Mouse (Mus musculus): Measurements from ENCODE around the gene Gm20388.

DNA sequence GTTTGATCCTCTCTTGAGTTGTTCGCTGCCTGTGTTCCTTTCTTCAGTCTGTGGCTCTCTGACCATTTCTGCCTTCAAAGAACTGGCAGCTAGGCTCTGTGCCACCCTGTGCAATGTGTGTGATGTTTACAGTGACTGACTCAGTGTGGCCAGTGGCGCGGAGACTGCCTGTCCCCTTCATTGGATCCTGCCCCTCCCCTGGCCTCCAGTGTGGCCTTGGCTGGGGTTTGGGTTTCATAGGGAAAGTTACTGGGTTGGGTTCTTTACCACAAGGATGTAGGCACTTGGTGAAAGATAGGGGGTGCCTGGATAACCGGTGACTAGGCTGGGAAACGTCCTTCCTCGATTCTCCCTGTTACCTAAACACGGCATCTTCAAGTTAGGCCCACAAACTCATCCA is 3774.2 kb downstream of the Gm20388 start:
- TF ChIP-seq POLR2A (IDR thresholded peaks at IDR 0.05; ENCODE audit: borderline replicate concordance, extremely low read depth, insufficient read depth, insufficient read length, poor library complexity, severe bottlenecking) (no peak), CTCF (IDR thresholded peaks at IDR 0.05; ENCODE audit: borderline replicate concordance, extremely low read depth, insufficient read depth, insufficient read length) (no peak)

All from brain, embryonic 14.5 days (tissue).